Mouse (Mus musculus) hematopoietic multipotent progenitor cell, adult 10-12 weeks (in vitro differentiated cells): Measurements from ENCODE around the gene Rab6b. TPM values are rescaled to one million over a fixed set of nuclear protein-coding genes. Genes with fewer than 3 reads are reported as not detected.

Source experiments
- polyA plus RNA-seq: library from polyadenylated mRNA; stranded (reverse); fragments of >175 nt; gene quantifications from 2 replicates; pipeline ENCODE4 v1.2.3, GENCODE M21; 2012; ENCODE audit warnings: low replicate concordance

The Rab6b gene
- polyA plus RNA-seq: 0.12 and 8.0 TPM in 2 replicates

GRCm38 (mm10) chr9:103111621-103112470 lies at the start of gene Rab6b:
Gene Rab6b (plus strand): TSS chr9:103111787.

DNA sequence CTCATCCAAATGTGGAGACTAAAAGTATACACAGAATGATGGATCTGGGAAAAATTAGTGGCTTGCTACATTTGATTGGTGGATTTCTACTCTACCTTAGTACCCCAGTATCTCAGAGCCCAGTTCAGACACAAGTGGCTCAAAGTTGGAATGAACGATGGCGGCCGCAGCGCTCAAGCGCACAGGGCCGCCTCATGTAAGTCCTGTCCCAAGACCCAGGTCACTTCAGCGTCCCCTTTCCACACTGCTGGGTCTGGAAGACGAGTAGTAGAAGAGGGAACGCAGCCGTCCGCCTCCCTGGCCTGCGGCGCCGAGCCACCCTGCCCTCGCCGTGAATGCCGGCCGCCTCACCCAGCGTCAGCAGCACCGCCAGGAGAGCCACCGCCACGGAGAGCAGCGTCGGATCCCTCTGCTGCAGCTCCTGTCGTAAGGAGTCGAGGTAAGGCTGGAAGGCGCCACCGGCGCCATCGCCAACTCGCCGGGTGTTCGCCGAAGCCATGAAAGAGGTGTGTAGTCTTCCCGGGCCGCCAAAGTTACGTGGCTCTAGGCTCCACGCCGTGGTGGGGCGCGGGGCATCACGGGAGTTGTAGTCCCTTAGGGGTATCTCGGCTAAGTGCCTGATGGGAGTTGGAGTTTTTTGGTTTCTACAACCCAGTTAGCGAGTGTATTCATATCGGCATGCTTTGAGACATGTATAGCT lies 90.1 kb downstream of the Rab6b start, which contains the start of gene Srprb:
Srprb (minus strand) TSS at position 577 of the 700 bp plus-strand sequence.

DNA sequence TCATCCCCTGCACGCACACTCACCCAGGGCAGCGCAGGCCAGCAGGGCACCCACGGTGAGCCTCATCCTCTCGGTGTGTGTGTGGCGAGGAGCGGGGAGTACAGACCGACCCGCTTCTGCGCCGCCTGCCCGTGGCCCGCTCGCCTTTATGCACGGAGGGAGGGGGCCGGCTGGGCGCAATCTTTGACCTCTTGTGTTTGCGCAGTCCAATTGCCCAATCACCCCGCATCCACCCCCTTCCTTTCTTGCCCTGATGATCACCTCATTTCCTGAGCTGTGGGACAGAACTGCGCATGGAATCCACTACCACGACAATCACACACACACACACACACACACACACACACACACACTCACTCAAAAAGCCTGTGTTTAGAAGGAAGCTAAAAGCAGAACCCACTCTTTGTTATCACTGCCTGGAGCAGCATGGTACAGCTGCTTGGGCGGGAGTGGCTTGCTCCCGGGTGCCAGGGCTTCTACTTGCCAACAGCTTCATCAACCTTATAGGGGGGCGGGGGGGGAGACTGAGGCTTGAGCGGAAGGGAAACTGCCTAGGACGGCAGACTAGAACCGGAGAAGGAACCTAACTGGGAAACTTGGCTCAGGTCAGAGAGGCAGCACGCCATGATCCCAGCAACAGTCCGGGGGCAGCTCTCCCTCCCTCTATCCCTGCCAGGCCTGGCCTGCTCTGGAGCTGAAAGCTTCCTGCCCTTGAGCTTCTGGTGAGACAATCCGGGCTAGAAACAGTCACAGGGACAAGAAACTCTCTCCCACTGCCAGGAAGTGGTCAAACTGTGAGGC lies 118.8 kb downstream of the Rab6b start, which contains the start of the genes Gm20425 and Trf:
Gm20425 (minus strand) TSS at position 157 of the 801 bp plus-strand sequence.
Trf (minus strand) TSS at position 294 of the 801 bp plus-strand sequence.

Other genes with a start within 250 kb of the Rab6b start
- 1.3 and 4.7 TPM in 2 replicates for gene Slco2a1, start 123.1 kb upstream of the Rab6b start, polyA plus RNA-seq
- 7.5 and 22.8 TPM in 2 replicates for gene Srprb, start 90.3 kb downstream of the Rab6b start, polyA plus RNA-seq
- not detected in 2 replicates for gene Gm20425, start 118.5 kb downstream of the Rab6b start, polyA plus RNA-seq
- 105 and 170 TPM in 2 replicates for gene Trf, start 118.7 kb downstream of the Rab6b start, polyA plus RNA-seq
- gene 1300017J02Rik, start 193.3 kb downstream of the Rab6b start, polyA plus RNA-seq: 0.39 and 10.6 TPM in 2 replicates
- 12.4 and 20.1 TPM in 2 replicates for gene Topbp1, start 193.4 kb downstream of the Rab6b start, polyA plus RNA-seq